Mouse (Mus musculus): ENCODE results near the gene Prep.

Gene Prep

GRCm38 (mm10) chr10:45181344-45181743 is 114.3 kb downstream of the Prep start:
- no peak for DNase-seq (ENCODE audit: extremely low spot score)

GRCm38 (mm10) chr10:45185457-45185856 is 118.5 kb downstream of the Prep start:
- DNase-seq (ENCODE audit: extremely low spot score), result no peak

GRCm38 (mm10) chr10:45193330-45194310 is 126.6 kb downstream of the Prep start:
- DNase-seq (ENCODE audit: extremely low spot score), result no peak

GRCm38 (mm10) chr10:45194531-45194930 is 127.5 kb downstream of the Prep start:
- no peak for DNase-seq (ENCODE audit: extremely low spot score)

GRCm38 (mm10) chr10:45204582-45204981 is 137.6 kb downstream of the Prep start:
- DNase-seq (ENCODE audit: extremely low spot score), result no peak

GRCm38 (mm10) chr10:45210201-45210600 is 143.2 kb downstream of the Prep start:
- DNase-seq (ENCODE audit: extremely low spot score), result no peak

- no peak for DNase-seq (ENCODE audit: extremely low spot score)
Measured at GRCm38 (mm10) chr10:45216676-45217075, 149.7 kb downstream of the Prep start.

All from embryo, embryonic 9.5 days (tissue).